Mouse (Mus musculus) erythroblast, embryonic 14.5 days (primary cell): ENCODE results near the gene Eva1c.

Source experiments
- GATA1 ChIP-seq: IDR thresholded peaks from 2 replicates; pipeline ENCODE4 v1.6.1; 2012; ENCODE audit warnings: low read length, inconsistent platforms, mixed read lengths
- TAL1 ChIP-seq: IDR thresholded peaks from 3 replicates; pipeline ENCODE4 v1.6.1; 2012; ENCODE audit warnings: low read length, inconsistent platforms, mixed read lengths

DNA sequence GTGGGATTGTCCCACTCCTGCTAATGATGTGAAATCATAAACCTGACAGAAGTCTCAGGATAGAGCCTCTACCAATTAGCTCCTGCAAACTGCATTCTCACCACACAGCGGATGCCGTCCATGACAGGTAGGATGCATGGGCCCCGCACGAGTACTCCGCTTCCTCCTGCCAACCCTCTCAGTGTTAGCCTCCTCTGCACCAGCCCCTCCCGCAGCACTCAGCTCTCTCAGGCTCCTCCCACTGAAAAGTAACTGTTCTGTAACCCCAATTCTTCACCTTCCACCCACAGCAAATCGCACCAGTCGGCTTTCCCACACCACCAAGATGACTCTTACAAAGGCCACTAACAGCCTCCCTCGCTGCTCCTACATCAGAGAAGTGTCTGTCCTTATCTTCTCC is 126.6 kb downstream of the Eva1c start:
- TF ChIP-seq GATA1 (no peak), TAL1 (no peak)
